Mouse (Mus musculus) c-Kit-negative CD71-positive TER-119-positive erythroid progenitor cells, embryonic 14.5 days (primary cell): Measurements from ENCODE around the gene Tas2r106.

Experiments
- DNase-seq: peaks from one replicate; pipeline ENCODE4 v3.0.0-alpha.2; 2013; ENCODE audit warnings: low read depth, low spot score

Tas2r106 gene

DNA sequence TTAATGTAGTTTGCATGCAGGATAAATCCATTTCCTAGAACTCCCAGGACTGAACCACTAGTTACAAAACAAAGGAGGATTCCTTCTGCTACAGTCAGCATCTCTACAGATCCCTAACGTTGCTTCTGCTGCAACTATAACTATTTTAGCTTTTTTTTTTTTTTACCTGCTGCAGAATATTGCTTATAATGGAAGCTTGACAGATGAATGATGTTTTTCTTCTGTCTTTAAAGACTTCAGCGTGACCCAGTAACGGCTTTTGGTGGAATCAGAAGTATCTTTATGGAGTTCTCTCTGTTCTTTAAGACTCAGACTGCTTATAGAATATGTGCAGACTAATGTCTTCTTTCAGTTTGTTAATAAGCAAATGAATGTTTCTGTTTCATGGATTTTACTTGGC, at the start of gene Tas2r106:
Tas2r106 (minus strand) TSS at position 101 of the 400 bp plus-strand sequence.
- DNase-seq = no peak

DNA sequence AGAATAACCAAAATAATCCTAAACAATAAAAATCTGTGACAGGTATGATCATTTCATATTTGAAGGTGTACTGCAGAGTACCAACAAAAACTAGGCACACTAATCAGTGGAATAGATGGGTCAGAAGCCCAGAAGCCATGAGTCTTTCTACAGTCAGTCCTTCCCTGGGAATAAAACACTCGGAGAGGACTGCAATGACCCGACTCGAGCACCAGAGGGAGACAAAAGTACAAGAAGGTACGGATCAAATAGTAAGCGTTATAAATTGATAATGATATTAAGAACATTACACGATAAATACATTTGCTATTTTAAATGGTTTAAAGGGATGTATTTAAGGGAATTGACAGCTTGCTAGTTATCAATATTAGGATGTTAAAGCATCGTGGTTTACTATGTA, 34.1 kb upstream of the Tas2r106 start:
- DNase-seq = no peak

DNA sequence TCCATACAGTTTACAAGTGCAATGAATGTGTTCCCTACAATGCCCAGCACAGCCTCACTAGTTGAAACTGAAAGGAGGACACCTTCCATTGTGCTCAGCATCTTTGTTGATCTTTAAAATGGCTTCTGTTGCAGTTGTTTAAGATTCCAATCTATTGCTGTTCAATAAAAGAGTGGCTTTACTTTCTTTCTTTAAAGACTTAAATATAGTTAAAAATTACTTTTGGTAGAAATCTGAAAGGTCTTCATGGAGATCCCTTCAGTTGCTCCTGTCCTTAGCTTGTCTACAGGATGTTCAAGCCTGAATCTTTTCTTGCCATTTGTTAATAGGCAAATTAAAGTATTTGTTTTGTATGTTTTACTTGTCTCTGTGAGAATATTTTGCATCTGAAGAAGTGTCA, 11.3 kb upstream of the Tas2r106 start, which contains the start of gene Tas2r114:
Tas2r114 (minus strand) TSS at position 101 of the 400 bp plus-strand sequence.
- no peak for DNase-seq

DNA sequence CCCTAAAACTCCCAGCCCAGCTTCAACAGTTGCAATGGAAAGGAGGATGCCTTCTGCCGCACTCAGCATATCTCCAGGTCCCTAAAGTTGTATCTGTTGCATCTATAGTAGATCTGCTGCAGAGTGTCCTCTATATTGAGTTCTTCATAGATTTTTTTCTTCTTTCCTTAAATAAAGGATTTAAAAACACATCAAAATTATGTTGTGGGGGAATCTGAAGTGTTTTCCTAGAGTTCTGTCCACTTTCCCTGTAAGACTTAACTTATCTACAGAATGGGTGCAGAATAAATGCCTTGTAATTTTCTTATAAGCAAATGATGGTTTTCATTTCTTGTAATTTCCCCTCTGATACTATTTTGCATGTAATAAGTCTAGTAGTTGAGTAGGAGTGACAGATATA, 8.7 kb upstream of the Tas2r106 start, which contains the start of gene Tas2r105:
Tas2r105 (minus strand) TSS at position 101 of the 400 bp plus-strand sequence.
- DNase-seq = no peak

DNA sequence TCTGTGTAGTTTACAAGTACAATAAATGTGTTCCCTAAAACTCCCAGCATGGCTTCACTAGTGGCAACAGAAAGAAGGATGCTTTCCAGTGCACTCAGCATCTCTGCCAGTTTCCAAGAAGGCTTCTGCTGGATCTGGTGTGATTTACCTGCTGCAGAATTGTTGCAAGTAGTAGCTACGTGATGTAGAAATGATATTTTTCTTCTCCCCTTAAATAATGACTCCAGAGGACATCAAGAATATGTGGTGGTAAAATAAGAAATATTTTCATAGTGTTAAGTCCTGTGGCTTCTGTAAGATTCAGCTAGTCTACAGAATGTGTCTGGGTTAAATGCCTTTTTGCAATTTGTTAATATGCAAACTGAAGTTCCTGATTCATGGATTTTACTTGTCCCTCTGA, 7.0 kb upstream of the Tas2r106 start, which contains the start of gene Tas2r104:
Tas2r104 (minus strand) TSS at position 101 of the 400 bp plus-strand sequence.
- DNase-seq = no peak

DNA sequence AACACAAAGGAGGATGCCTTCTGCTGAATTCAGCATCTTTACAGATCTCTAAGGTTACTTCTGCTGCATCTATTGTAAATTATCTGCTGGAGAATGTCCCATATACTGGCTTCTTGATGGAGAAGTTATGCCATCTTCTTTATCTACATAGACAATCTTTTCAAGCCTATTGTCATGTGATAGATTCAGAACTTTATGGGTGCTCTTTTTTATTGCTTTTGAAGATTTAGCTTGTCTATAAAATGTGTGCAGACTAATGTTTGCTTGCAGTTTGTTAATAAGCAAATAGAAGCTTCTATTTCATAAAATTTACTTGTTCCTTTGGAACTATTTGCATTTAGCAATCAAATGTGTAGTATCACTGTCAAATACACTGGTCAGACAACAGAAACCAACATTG, 18.6 kb downstream of the Tas2r106 start, which contains the start of gene Tas2r107:
Tas2r107 (minus strand) TSS at position 101 of the 400 bp plus-strand sequence.
- DNase-seq = no peak

DNA sequence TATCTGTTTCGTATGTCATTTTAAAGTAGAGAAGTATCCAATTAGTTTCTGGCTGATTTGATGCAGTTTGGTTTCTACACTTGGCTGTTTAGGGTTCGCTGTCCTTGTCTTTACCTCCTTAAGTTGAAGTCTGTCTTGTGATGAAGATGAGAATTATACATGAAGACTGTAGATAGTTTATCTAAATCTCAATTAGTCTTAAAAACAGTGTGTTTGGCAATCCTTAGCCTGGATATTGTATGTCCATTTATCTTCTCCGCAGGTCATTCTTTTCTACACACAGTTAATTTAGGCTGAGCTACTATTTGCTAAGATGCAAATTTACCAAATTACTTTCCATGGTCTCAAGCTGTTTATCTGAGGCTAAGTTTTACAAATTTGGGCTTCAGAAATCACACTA, 47.9 kb downstream of the Tas2r106 start, which contains the start of gene Tas2r130:
Tas2r130 (minus strand) TSS at position 101 of the 400 bp plus-strand sequence.
- no peak for DNase-seq
